Mouse (Mus musculus) neural tube, embryonic 15.5 days (tissue): ENCODE measurements around the gene Pfn4. TPM values are rescaled to one million over a fixed set of nuclear protein-coding genes. Genes with fewer than 3 reads are reported as not detected.
A peak's percentile ranks its signal among the peaks of the same experiment; 100 is the strongest.
"Not testable (repeated sequence)": the region's sequence is repeated elsewhere in the genome, so short reads cannot be mapped to it uniquely, and the experiment has no call there.

Experiments used
- ATAC-seq: fragments of 200-750 bp; cut with Nextera tagmentation; 2 replicates; pipeline ENCODE4 v1.8.0; 2017; ENCODE audit warnings: mild to moderate bottlenecking, moderate TSS enrichment, moderate library complexity; ENCODE audit not compliant: low FRiP score
- H3K27ac ChIP-seq: fragments of 300-500 bp; sonication (generic); replicated peaks from 2 replicates; pipeline ENCODE4 v1.5.1; 2015; ENCODE audit warnings: mild to moderate bottlenecking, inconsistent platforms
- H3K27me3 ChIP-seq: fragments of 300-500 bp; sonication (generic); replicated peaks from 2 replicates; pipeline ENCODE4 v1.6.1; 2015; ENCODE audit warnings: inconsistent platforms
- H3K36me3 ChIP-seq: fragments of 300-500 bp; sonication (generic); 2 replicates; pipeline ENCODE4 v1.6.1; 2015; ENCODE audit warnings: inconsistent platforms
- H3K4me1 ChIP-seq: fragments of 300-500 bp; sonication (generic); 2 replicates; pipeline ENCODE4 v1.6.1; 2015; ENCODE audit warnings: inconsistent platforms
- H3K4me2 ChIP-seq: fragments of 300-500 bp; sonication (generic); 2 replicates; pipeline ENCODE4 v1.6.1; 2015; ENCODE audit warnings: inconsistent platforms, mild to moderate bottlenecking, moderate library complexity
- H3K4me3 ChIP-seq: fragments of 300-500 bp; sonication (generic); replicated peaks from 2 replicates; pipeline ENCODE4 v1.5.1; 2015; ENCODE audit warnings: mild to moderate bottlenecking, inconsistent platforms
- H3K9ac ChIP-seq: fragments of 300-500 bp; sonication (generic); replicated peaks from 2 replicates; pipeline ENCODE4 v1.6.1; 2015; ENCODE audit warnings: mild to moderate bottlenecking, inconsistent platforms
- H3K9me3 ChIP-seq: fragments of 300-500 bp; sonication (generic); replicated peaks from 2 replicates; pipeline ENCODE4 v1.6.1; 2016; ENCODE audit warnings: inconsistent platforms
- WGBS: fragments of 180-500 bp; shearing (Covaris S2); methylation state at CpG from one replicate; pipeline ENCODE4 v1.1.7; 2015; ENCODE audit warnings: mixed read lengths; 5-methylcytosine and 5-hydroxymethylcytosine counted together
- polyA plus RNA-seq: library from polyadenylated mRNA; unstranded; fragments of >200 nt; fragmentation: Nextera tagmentation; extraction: Ambion mirVana; gene quantifications from 2 replicates; pipeline ENCODE4 v1.2.1, GENCODE M21; 2015

Pfn4 gene
- polyA plus RNA-seq: 12.0 and 13.3 TPM in 2 replicates

DNA sequence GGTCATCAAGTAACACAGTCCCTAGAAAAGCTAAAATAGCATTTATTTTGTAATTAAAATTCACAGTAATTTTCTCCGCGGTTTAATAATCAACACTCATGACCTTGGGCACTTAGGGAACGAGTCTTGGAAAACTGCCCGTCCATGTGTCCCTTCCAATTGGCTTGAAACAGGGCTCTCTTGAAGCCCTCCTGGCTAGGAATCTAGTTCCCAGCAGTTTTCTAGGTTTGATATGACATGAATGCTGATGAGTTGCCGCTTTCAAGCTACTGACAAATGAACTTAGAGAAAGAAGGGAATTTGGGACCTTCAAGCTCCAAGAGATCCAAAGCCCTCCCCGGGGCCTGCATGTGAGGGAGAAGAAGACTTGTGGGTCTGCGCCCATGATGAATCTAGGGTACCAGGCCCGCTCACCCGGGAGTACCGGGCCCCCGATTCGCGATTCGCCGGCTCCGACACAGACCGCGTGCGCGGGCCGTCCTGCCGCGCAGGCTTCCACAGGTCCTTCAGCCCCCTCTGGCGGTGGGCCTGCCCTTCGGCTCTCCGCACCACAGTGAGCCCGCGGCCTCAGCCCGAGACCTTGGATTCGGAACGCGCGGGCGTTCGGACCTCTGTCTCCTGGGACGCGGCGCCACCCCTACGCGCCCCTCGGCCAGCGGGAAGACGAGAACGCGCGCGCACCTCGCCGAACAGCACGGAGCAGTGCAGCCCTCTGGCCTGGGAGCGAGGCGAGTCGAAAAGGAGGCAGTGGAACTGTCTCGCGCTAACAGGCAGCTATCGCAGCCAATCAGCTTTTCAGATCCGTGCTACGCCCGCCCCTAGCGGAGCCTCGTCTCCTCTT, at the start of gene Pfn4, which contains the start of gene Fam228b:
Gene Pfn4, plus strand, starts transcription at position 531 of the 841 bp plus-strand sequence.
Gene Fam228b, minus strand, starts transcription at position 776 of the 841 bp plus-strand sequence.
- Histone ChIP-seq H3K9ac (peak within 1 kb of the TSS; percentile 92), H3K36me3 (no peaks in the 10 kb centered on the region), H3K27ac (peak within 1 kb of the TSS; percentile 99), H3K4me1 (peaks cover 4% of the 10 kb centered on the region; the same call in 1 of the 2 replicates), H3K9me3 (no peaks in the 10 kb centered on the region), H3K4me2 (peak within 1 kb of the TSS; percentile 75), H3K4me3 (peak within 1 kb of the TSS; percentile 77), H3K27me3 (no peaks in the 10 kb centered on the region)
- ATAC-seq: peak; percentile 99
- WGBS: 2% methylated on average over 61 of the region's 61 CpGs

DNA sequence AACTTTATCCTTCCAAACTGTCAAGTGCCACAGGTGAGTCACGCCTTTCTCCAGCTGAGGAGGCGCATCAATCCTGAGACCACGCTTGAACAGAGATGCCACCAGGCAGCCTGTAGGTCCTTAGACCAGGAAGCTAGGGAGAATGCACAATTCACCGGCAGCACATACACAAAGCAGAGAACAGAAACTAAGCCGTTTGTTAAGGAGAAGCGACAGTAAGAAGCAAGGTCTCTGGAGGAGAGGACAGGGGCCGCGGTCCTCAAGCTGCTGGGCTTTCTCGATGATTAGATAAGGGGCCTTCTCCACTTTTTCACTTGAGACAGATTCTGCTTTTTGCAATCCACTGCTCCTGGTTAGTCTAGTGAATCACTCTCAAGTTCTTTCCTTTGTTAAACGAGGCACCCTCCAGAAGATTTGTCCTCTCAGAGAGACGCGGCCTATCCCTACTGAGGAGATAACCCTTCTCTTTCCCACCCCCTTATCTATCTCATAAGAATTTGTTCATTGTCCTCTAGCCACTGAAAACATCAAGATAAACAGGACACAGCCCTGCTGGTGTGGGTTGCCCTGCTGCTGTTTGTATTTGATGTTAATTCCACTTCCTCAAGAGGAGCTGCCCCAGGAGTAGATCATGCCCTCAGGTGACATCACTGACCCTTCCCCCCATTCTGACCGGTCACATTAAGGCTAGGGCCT, 49.6 kb upstream of the Pfn4 start:
- ATAC-seq: no peak
- WGBS: 86% methylated on average over 13 of the region's 13 CpGs
- Histone ChIP-seq H3K36me3 (no peaks in the 10 kb centered on the region), H3K9me3 (no peaks in the 10 kb centered on the region), H3K27me3 (no peaks in the 10 kb centered on the region), H3K4me3 (no peak overlapping the region), H3K4me1 (no peaks in the 10 kb centered on the region), H3K27ac (no peak overlapping the region), H3K4me2 (no peak overlapping the region), H3K9ac (no peak overlapping the region)

DNA sequence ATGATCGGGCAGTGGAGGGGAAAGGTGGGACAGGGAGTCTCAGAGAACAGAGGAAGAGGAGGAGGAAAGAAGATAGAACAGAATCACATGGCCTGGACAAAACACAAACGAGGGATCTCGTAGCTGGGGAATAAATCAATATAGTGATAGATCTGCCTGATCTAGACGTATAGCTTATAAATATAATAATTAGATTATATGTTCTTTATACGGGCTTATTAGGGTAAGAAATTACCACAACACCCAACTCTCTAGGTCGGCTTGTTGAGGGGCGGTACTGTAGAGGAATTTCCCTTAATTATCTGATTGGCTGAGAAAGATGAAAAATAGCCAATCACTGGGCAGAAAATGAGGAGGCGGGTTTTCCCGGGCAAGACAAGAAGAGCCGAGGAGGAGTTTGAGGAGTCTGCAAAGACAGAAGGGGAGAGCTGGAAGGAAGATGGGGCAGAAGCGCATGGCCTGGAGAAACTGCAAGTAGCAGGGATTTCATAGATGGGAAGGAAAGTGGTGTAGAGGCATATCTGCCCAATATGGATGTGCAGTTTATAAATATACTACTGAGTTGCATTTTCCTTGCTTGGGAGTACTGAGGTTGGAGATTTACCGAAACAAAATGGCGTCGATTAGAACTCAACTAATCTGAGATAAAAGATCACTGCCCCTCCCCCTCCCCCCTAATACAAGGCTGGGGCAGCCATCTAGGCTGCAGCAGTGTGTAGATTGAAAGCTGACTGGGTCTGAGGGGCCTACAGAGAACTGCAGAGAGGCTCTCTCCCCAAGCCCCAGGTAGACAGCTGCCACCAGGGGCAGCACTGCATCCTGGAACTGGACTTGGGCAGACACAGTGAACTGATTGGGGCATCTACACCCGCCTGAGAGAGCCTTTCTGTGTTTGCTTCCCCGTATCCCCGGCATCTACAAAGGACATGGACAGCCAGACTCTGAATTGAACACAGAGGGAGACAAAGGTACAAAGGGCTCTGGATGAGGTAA, 48.8 kb upstream of the Pfn4 start:
- H3K4me2 ChIP-seq: no peak overlapping the region
- no peak overlapping the region for H3K27ac ChIP-seq
- WGBS: 80% methylated on average over 17 of the region's 17 CpGs
- H3K4me1 ChIP-seq: no peaks in the 10 kb centered on the region
- H3K9me3 ChIP-seq: no peaks in the 10 kb centered on the region
- H3K4me3 ChIP-seq: no peak overlapping the region
- H3K36me3 ChIP-seq: no peaks in the 10 kb centered on the region
- no peak overlapping the region for H3K9ac ChIP-seq
- no peak for ATAC-seq
- H3K27me3 ChIP-seq: no peaks in the 10 kb centered on the region

DNA sequence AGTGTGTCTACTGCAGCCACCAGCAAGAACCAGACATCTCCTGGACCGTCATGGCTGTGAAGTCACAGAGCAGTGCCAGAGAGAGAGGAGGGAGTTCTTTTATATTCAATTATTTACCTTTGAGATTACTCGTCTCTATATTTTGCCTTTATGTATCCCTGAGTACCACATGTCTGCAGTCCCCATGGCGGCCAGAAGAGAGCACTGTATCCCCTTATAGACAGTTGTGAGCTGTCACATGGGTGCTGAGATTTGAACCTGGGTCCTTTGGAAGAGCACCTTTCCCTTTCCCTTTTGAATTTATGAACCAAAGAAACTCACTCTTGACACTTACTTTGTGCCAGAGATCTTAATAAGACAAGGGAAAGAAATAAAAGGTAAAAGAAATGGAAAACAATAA, 39.7 kb upstream of the Pfn4 start:
- Histone ChIP-seq H3K9ac (no peak overlapping the region), H3K4me2 (no peak overlapping the region), H3K27me3 (no peaks in the 10 kb centered on the region), H3K4me1 (no peaks in the 10 kb centered on the region), H3K4me3 (no peak overlapping the region), H3K27ac (no peak overlapping the region), H3K9me3 (no peaks in the 10 kb centered on the region), H3K36me3 (no peaks in the 10 kb centered on the region)
- no peak for ATAC-seq
- 92% methylated on average over 3 of the region's 3 CpGs for WGBS

DNA sequence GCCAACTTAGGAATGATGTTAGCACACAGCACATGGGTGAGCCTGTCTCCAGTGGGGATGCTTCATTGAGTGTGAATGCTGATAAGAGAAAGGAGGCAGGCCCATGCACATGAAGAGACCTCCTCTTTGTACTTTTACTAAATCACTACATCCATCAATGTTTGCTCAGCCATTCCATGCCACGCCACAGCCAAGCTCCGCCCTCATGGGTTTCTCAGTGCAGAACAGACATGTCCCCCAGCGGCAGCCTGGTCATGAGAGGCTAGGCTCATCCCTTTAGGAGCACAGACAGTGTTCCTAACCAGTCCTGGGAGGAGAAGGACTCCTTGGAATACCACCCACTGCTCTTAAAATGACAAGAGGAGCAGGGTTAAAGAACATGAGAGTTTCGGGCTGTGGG, 37.2 kb upstream of the Pfn4 start:
- Histone ChIP-seq H3K36me3 (no peaks in the 10 kb centered on the region), H3K27ac (no peak overlapping the region), H3K4me3 (no peak overlapping the region), H3K9ac (no peak overlapping the region), H3K4me1 (no peaks in the 10 kb centered on the region), H3K9me3 (no peaks in the 10 kb centered on the region), H3K27me3 (no peaks in the 10 kb centered on the region), H3K4me2 (no peak overlapping the region)
- no peak for ATAC-seq
- WGBS: 61% methylated on average over 4 of the region's 4 CpGs

DNA sequence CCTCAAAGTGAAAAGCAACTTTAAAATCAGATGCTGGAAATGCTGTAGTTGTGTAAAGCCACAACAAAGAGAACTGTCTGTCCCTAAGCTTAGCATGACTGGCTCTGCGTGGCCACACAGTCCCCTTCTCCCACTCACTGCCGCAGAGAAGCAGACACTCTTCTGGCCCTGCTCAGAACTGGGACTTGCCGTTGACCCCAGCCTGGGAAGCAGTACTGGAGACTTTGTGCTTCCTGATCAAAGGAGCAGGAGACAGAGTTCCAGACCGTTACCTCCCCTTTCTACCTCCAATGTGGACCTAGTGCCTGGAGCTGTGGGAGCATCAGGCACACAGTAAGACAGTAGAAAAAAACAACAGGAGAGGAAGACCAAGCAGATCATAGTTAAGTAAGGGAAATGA, 36.5 kb upstream of the Pfn4 start:
- H3K27ac ChIP-seq: no peak overlapping the region
- no peak overlapping the region for H3K4me3 ChIP-seq
- no peak overlapping the region for H3K9ac ChIP-seq
- ATAC-seq: no peak
- no peak overlapping the region for H3K4me2 ChIP-seq
- no peaks in the 10 kb centered on the region for H3K9me3 ChIP-seq
- 73% methylated on average over 4 of the region's 4 CpGs for WGBS
- no peaks in the 10 kb centered on the region for H3K27me3 ChIP-seq
- no peaks in the 10 kb centered on the region for H3K4me1 ChIP-seq
- H3K36me3 ChIP-seq: no peaks in the 10 kb centered on the region

DNA sequence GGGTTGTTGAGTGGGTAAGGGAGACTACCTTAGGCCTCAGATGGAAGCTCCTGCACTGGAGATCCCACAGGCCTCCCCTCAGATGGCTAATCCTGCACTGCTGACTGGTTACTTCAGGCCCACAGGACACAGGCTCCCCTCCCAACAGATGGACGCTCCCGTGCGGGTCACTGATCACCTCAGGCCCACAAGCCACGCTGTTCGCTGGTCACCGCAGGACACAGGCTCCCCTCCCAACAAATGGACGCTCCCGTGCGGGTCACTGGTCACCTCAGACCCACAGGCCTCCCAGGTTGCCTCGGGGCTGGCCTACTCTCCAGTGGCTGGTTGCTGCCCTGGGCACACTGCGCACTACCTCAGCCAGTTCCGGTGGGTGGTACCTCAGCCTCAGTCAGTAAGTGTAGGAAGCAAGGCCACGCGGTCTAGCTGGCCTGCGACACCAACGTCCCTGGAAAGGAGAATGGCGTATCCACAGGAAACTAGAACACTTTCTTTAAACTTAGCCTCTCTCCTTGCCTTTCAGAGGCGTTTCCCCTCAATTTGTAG, 30.7 kb upstream of the Pfn4 start, which contains the start of gene Fam228a:
Gene Fam228a, minus strand, starts transcription at position 400 of the 546 bp plus-strand sequence.
- H3K36me3 ChIP-seq: no peaks in the 10 kb centered on the region
- no peak within 1 kb of the TSS for H3K27ac ChIP-seq
- no peak for ATAC-seq
- 85% methylated on average over 18 of the region's 18 CpGs for WGBS
- no peaks in the 10 kb centered on the region for H3K9me3 ChIP-seq
- H3K27me3 ChIP-seq: no peaks in the 10 kb centered on the region
- H3K4me1 ChIP-seq: no peaks in the 10 kb centered on the region
- H3K4me2 ChIP-seq: no peak within 1 kb of the TSS
- no peak within 1 kb of the TSS for H3K9ac ChIP-seq
- H3K4me3 ChIP-seq: no peak within 1 kb of the TSS

DNA sequence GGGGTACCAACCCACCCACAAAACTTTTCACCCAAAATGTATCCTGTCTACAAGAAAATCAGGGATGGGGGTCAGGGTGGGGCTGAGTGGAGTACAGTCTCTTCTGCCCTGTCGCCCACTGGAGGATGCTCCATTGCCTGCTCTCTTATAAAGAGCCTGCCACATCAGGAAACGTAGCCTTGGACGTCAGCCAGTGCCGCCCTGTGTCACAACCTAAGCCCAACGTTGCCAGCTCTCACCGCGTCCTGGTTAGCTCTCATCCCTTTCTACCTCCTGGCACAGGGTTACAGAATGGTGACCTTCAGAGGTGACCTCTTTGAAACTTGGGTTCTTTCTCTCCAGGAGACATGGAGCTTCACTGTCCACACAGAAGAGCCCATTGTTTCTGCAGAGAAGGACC, 28.0 kb upstream of the Pfn4 start:
- 77% methylated on average over 7 of the region's 7 CpGs for WGBS
- H3K9ac ChIP-seq: no peak overlapping the region

DNA sequence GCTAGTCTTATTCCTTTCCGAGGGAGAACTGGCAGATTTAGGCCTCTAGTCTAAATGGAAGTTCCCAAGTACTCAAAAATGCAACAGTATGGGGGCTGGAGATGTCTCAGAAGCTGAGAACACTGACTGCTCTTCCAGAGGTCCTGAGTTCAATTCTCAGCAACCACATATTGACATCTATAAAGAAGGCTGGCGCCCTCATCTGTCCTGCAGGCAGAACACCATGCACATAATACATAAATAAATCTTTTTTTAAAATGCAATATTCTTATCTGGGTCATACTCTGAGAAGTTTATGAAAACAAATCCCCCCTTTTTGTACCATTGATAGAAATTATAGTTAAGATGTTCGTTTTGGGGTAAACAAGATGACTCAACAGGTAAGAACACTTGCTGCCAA, 26.6 kb upstream of the Pfn4 start:
- Histone ChIP-seq H3K4me2 (no peak overlapping the region), H3K9ac (no peak overlapping the region), H3K9me3 (no peaks in the 10 kb centered on the region), H3K4me3 (no peak overlapping the region), H3K36me3 (no peaks in the 10 kb centered on the region), H3K27me3 (no peaks in the 10 kb centered on the region), H3K4me1 (no peaks in the 10 kb centered on the region), H3K27ac (no peak overlapping the region)
- WGBS: 90% methylated on average over 3 of the region's 3 CpGs
- no peak for ATAC-seq

More for the DNA sequence above, 28.0 kb upstream of the Pfn4 start:
- Histone ChIP-seq H3K4me3 (no peak overlapping the region), H3K9me3 (no peaks in the 10 kb centered on the region), H3K4me2 (no peak overlapping the region), H3K27me3 (no peaks in the 10 kb centered on the region), H3K4me1 (no peaks in the 10 kb centered on the region), H3K36me3 (no peaks in the 10 kb centered on the region), H3K27ac (no peak overlapping the region)
- ATAC-seq: no peak

DNA sequence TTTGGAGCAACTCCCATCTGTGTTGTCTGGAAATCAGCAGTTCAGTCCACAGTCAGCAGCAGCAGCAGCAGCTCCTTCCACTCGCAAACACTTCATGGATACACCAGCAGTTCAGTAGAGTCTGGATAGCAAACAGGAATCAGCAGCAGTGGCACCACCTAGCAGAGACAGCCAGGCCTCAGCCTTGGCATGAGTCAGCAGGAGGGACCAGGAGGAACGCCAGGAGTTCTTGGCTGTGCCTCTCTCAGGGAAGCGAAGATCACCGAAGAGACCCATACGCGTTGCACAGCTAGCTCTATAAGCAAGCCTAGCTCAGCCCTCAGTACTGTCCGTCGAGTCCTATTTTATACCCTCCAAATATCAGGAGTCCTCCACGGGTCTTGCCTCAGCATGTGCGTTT, 24.3 kb upstream of the Pfn4 start:
- H3K4me2 ChIP-seq: no peak overlapping the region
- WGBS: 95% methylated on average over 10 of the region's 10 CpGs
- no peak overlapping the region for H3K27ac ChIP-seq
- no peak overlapping the region for H3K9ac ChIP-seq
- no peaks in the 10 kb centered on the region for H3K4me1 ChIP-seq
- H3K4me3 ChIP-seq: no peak overlapping the region
- ATAC-seq: no peak
- H3K36me3 ChIP-seq: no peaks in the 10 kb centered on the region
- no peaks in the 10 kb centered on the region for H3K27me3 ChIP-seq
- no peaks in the 10 kb centered on the region for H3K9me3 ChIP-seq

DNA sequence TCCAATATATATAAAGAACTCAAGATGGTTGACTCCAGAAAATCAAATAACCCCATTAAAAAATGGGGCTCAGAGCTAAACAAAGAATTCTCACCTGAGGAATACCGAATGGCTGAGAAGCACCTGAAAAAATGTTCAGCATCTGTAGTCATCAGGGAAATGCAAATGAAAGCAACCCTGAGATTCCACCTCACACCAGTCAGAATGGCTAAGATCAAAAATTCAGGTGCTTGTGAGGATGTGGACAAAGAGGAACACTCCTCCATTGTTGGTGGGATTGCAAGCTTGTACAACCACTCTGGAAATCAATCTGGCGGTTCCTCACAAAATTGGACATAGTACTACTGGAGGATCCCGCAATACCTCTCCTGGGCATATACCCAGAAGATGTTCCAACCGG, 14.4 kb upstream of the Pfn4 start:
- WGBS: 92% methylated on average over 4 of the region's 4 CpGs
- H3K4me2 ChIP-seq, H3K4me1 ChIP-seq, H3K36me3 ChIP-seq, H3K4me3 ChIP-seq, H3K9ac ChIP-seq, ATAC-seq, H3K27ac ChIP-seq, H3K9me3 ChIP-seq, H3K27me3 ChIP-seq: not testable (repeated sequence)
